Mouse (Mus musculus) embryonic facial prominence, embryonic 14.5 days (tissue): ENCODE results near the gene Stat4. TPM values are rescaled to one million over a fixed set of nuclear protein-coding genes. Genes with fewer than 3 reads are reported as not detected.

Experiments used
- ATAC-seq: fragments of 200-750 bp; cut with Nextera tagmentation; 2 replicates; pipeline ENCODE4 v1.8.0; 2017; ENCODE audit warnings: low read depth, moderate number of reproducible peaks, moderate TSS enrichment
- DNase-seq: peaks from one replicate; pipeline ENCODE4 v3.0.0-alpha.2; 2015; ENCODE audit warnings: low spot score
- H3K27ac ChIP-seq: fragments of 300-500 bp; sonication (generic); replicated peaks from 2 replicates; pipeline ENCODE4 v1.5.1; 2014; ENCODE audit warnings: low read depth, mild to moderate bottlenecking, low read length, moderate library complexity
- H3K27me3 ChIP-seq: fragments of 300-500 bp; sonication (generic); replicated peaks from 2 replicates; pipeline ENCODE4 v1.6.1; 2014; ENCODE audit warnings: low read length; ENCODE audit not compliant: control insufficient read depth, insufficient read depth
- H3K36me3 ChIP-seq: fragments of 300-500 bp; sonication (generic); 2 replicates; pipeline ENCODE4 v1.6.1; 2014; ENCODE audit warnings: low read length, mixed read lengths; ENCODE audit not compliant: control insufficient read depth, insufficient read depth
- H3K4me1 ChIP-seq: fragments of 300-500 bp; sonication (generic); 2 replicates; pipeline ENCODE4 v1.6.1; 2014; ENCODE audit warnings: antibody characterized with exemption, low read length; ENCODE audit not compliant: control insufficient read depth, insufficient read depth
- H3K4me2 ChIP-seq: fragments of 300-500 bp; sonication (generic); 2 replicates; pipeline ENCODE4 v1.6.1; 2014; ENCODE audit warnings: low read depth, mild to moderate bottlenecking, low read length, moderate library complexity, mixed read lengths
- H3K4me3 ChIP-seq: fragments of 300-500 bp; sonication (generic); 2 replicates; pipeline ENCODE4 v1.5.1; 2014; ENCODE audit warnings: low read depth, mild to moderate bottlenecking, low read length
- H3K9ac ChIP-seq: fragments of 300-500 bp; sonication (generic); 2 replicates; pipeline ENCODE4 v1.6.1; 2014; ENCODE audit warnings: low read depth, mild to moderate bottlenecking, low read length, moderate library complexity, mixed read lengths
- H3K9me3 ChIP-seq: fragments of 300-500 bp; sonication (generic); 2 replicates; pipeline ENCODE4 v1.6.1; 2016; ENCODE audit warnings: low read length; ENCODE audit not compliant: control insufficient read depth
- WGBS: fragments of 180-500 bp; shearing (Covaris S2); extraction: QIAGEN DNeasy Blood & Tissue Kit; methylation state at CpG from one replicate; pipeline ENCODE4 v1.1.7; 2014; 5-methylcytosine and 5-hydroxymethylcytosine counted together
- polyA plus RNA-seq: library from polyadenylated mRNA; unstranded; fragments of >200 nt; fragmentation: Nextera tagmentation; extraction: Ambion mirVana; gene quantifications from 2 replicates; pipeline ENCODE4 v1.2.1, GENCODE M21; 2014

Stat4 gene
- polyA plus RNA-seq, 1 experiment from 2014 or later, result 1.1 TPM

- DNase-seq, result peak; percentile 90
- Histone ChIP-seq H3K4me3 (no peak overlapping the region), H3K4me1 (peaks cover 14% of the 10 kb centered on the region; the same call in 1 of the 2 replicates), H3K27me3 (no peaks in the 10 kb centered on the region), H3K36me3 (peaks cover 7% of the 10 kb centered on the region), H3K9ac (no peak overlapping the region), H3K27ac (no peak overlapping the region), H3K4me2 (no peak overlapping the region), H3K9me3 (no peaks in the 10 kb centered on the region)
- peak; percentile 81 for ATAC-seq
- 51% methylated on average over 12 of the region's 12 CpGs for WGBS
Observed at GRCm38 (mm10) chr1:52146214-52146970, 159.4 kb downstream of the Stat4 start.

- no peak for ATAC-seq
- Histone ChIP-seq H3K27me3 (no peaks in the 10 kb centered on the region), H3K36me3 (peaks cover 12% of the 10 kb centered on the region), H3K4me3 (no peak overlapping the region), H3K27ac (no peak overlapping the region), H3K4me2 (no peak overlapping the region), H3K4me1 (peaks cover 14% of the 10 kb centered on the region; the same call in 1 of the 2 replicates), H3K9me3 (no peaks in the 10 kb centered on the region), H3K9ac (no peak overlapping the region)
- no peak for DNase-seq
- WGBS, result 73% methylated on average over 2 of the region's 2 CpGs
Observed at GRCm38 (mm10) chr1:52147431-52147830, 160.5 kb downstream of the Stat4 start.

GRCm38 (mm10) chr1:52148178-52148577, 161.2 kb downstream of the Stat4 start:
- Histone ChIP-seq H3K9me3 (no peaks in the 10 kb centered on the region), H3K4me3 (no peak overlapping the region), H3K9ac (no peak overlapping the region), H3K36me3 (peaks cover 12% of the 10 kb centered on the region), H3K4me1 (peaks cover 14% of the 10 kb centered on the region; the same call in 1 of the 2 replicates), H3K4me2 (no peak overlapping the region), H3K27ac (no peak overlapping the region), H3K27me3 (no peaks in the 10 kb centered on the region)
- DNase-seq, result no peak
- WGBS, result 42% methylated on average over 7 of the region's 7 CpGs
- ATAC-seq, result no peak

- Histone ChIP-seq H3K9ac (no peak overlapping the region), H3K4me3 (no peak overlapping the region), H3K27ac (no peak overlapping the region), H3K27me3 (no peaks in the 10 kb centered on the region), H3K36me3 (peaks cover 15% of the 10 kb centered on the region), H3K4me1 (peaks cover 14% of the 10 kb centered on the region; the same call in 1 of the 2 replicates), H3K4me2 (no peak overlapping the region), H3K9me3 (no peaks in the 10 kb centered on the region)
- ATAC-seq (no peak), DNase-seq (no peak)
- 55% methylated on average over 7 of the region's 7 CpGs for WGBS
Observed at GRCm38 (mm10) chr1:52148696-52149095, 161.7 kb downstream of the Stat4 start.

GRCm38 (mm10) chr1:52149934-52150346, 163.0 kb downstream of the Stat4 start:
- Histone ChIP-seq H3K4me1 (peaks cover 14% of the 10 kb centered on the region; the same call in 1 of the 2 replicates), H3K9ac (no peak overlapping the region), H3K27ac (0 out of 2 replicates have a peak overlapping the region, but pooled peaks have one; percentile 1), H3K9me3 (no peaks in the 10 kb centered on the region), H3K27me3 (no peaks in the 10 kb centered on the region), H3K4me3 (no peak overlapping the region), H3K4me2 (no peak overlapping the region), H3K36me3 (peaks cover 17% of the 10 kb centered on the region)
- ATAC-seq (peak; percentile 80), DNase-seq (peak; percentile 90)
- WGBS, result 24% methylated on average over 9 of the region's 9 CpGs

- ATAC-seq (no peak), DNase-seq (no peak)
- 50% methylated on average over 11 of the region's 11 CpGs for WGBS
Observed at GRCm38 (mm10) chr1:52150676-52151075, 163.7 kb downstream of the Stat4 start.

GRCm38 (mm10) chr1:52151166-52151565, 164.2 kb downstream of the Stat4 start:
- peaks cover 18% of the 10 kb centered on the region for H3K36me3 ChIP-seq
- no peak overlapping the region for H3K9ac ChIP-seq
- DNase-seq (no peak), ATAC-seq (no peak)
- H3K4me1 ChIP-seq, result peaks cover 14% of the 10 kb centered on the region; the same call in 1 of the 2 replicates
- H3K27ac ChIP-seq, result no peak overlapping the region
- H3K9me3 ChIP-seq, result no peaks in the 10 kb centered on the region
- no peaks in the 10 kb centered on the region for H3K27me3 ChIP-seq
- H3K4me2 ChIP-seq, result no peak overlapping the region
- WGBS, result 94% methylated on average over 5 of the region's 5 CpGs
- H3K4me3 ChIP-seq, result no peak overlapping the region

More at GRCm38 (mm10) chr1:52150676-52151075, 163.7 kb downstream of the Stat4 start:
- no peak overlapping the region for H3K4me3 ChIP-seq
- H3K4me2 ChIP-seq, result no peak overlapping the region
- H3K9me3 ChIP-seq, result no peaks in the 10 kb centered on the region
- no peak overlapping the region for H3K27ac ChIP-seq
- no peak overlapping the region for H3K9ac ChIP-seq
- peaks cover 18% of the 10 kb centered on the region for H3K36me3 ChIP-seq
- peaks cover 14% of the 10 kb centered on the region; the same call in 1 of the 2 replicates for H3K4me1 ChIP-seq
- no peaks in the 10 kb centered on the region for H3K27me3 ChIP-seq

- WGBS, result 53% methylated on average over 13 of the region's 13 CpGs
- DNase-seq (no peak), ATAC-seq (no peak)
- Histone ChIP-seq H3K36me3 (peaks cover 21% of the 10 kb centered on the region), H3K9me3 (no peaks in the 10 kb centered on the region), H3K4me2 (no peak overlapping the region), H3K4me1 (peaks cover 14% of the 10 kb centered on the region; the same call in 1 of the 2 replicates), H3K27me3 (no peaks in the 10 kb centered on the region), H3K4me3 (no peak overlapping the region), H3K27ac (no peak overlapping the region), H3K9ac (no peak overlapping the region)
Observed at GRCm38 (mm10) chr1:52152369-52152768, 165.4 kb downstream of the Stat4 start.
